Mouse (Mus musculus) cerebellum, postnatal 25 days (tissue): Measurements from ENCODE around the gene Tnc.
A peak's percentile ranks its signal among the peaks of the same experiment; 100 is the strongest.

Experiments
- DNase-seq, 2 experiments: peaks; one replicate each; pipeline ENCODE4 v3.0.0; 2021; ENCODE audit warnings: mixed read lengths in 2 of 2

The Tnc gene

GRCm38 (mm10) chr4:64024041-64024779 is 22.6 kb downstream of the Tnc start:
- no peak for DNase-seq

GRCm38 (mm10) chr4:64020930-64021589 is 25.8 kb downstream of the Tnc start:
- no peak for DNase-seq

GRCm38 (mm10) chr4:64020151-64020550 is 26.7 kb downstream of the Tnc start:
- no peak for DNase-seq

GRCm38 (mm10) chr4:64011308-64011707 is 35.5 kb downstream of the Tnc start:
- no peak for DNase-seq

- no peak for DNase-seq
Measured at GRCm38 (mm10) chr4:64009936-64010335, 36.9 kb downstream of the Tnc start.

- DNase-seq = no peak
Measured at GRCm38 (mm10) chr4:64005198-64005597, 41.6 kb downstream of the Tnc start.

- DNase-seq = no peak
Measured at GRCm38 (mm10) chr4:64003677-64004076, 43.1 kb downstream of the Tnc start.

- no peak for DNase-seq
Measured at GRCm38 (mm10) chr4:64002168-64002567, 44.6 kb downstream of the Tnc start.

- DNase-seq = no peak
Measured at GRCm38 (mm10) chr4:64000788-64001187, 46.0 kb downstream of the Tnc start.

- no peak for DNase-seq
Measured at GRCm38 (mm10) chr4:64000293-64000692, 46.5 kb downstream of the Tnc start.

GRCm38 (mm10) chr4:63993462-63994113 is 53.2 kb downstream of the Tnc start:
- DNase-seq = no peak

- DNase-seq = no peak
Measured at GRCm38 (mm10) chr4:63990216-63990615, 56.6 kb downstream of the Tnc start.

- DNase-seq = no peak
Measured at GRCm38 (mm10) chr4:63988090-63988489, 58.7 kb downstream of the Tnc start.

- no peak for DNase-seq
Measured at GRCm38 (mm10) chr4:63986576-63986975, 60.2 kb downstream of the Tnc start.

- DNase-seq = no peak
Measured at GRCm38 (mm10) chr4:63983098-63983445, 63.7 kb downstream of the Tnc start.

GRCm38 (mm10) chr4:63982425-63983097 is 64.3 kb downstream of the Tnc start:
- no peak for DNase-seq

GRCm38 (mm10) chr4:63980211-63980794 is 66.5 kb downstream of the Tnc start:
- no peak for DNase-seq

GRCm38 (mm10) chr4:63979635-63980034 is 67.2 kb downstream of the Tnc start:
- no peak for DNase-seq

- peak in 1 of 2 experiments; percentile 40 for DNase-seq
Measured at GRCm38 (mm10) chr4:63972536-63972935, 74.3 kb downstream of the Tnc start.

GRCm38 (mm10) chr4:63971762-63972161 is 75.1 kb downstream of the Tnc start:
- DNase-seq = peak; percentile 45 to 60

- no peak for DNase-seq
Measured at GRCm38 (mm10) chr4:63970925-63971324, 75.9 kb downstream of the Tnc start.

GRCm38 (mm10) chr4:63969891-63970290 is 76.9 kb downstream of the Tnc start:
- DNase-seq = no peak

- no peak for DNase-seq
Measured at GRCm38 (mm10) chr4:63963410-63963809, 83.4 kb downstream of the Tnc start.
